Mouse (Mus musculus) hindbrain, postnatal 0 days (tissue): ENCODE results near the gene Ankrd22. TPM values are rescaled to one million over a fixed set of nuclear protein-coding genes. Genes with fewer than 3 reads are reported as not detected.

Experiments
- ATAC-seq: fragments of 200-750 bp; cut with Nextera tagmentation; 2 replicates; pipeline ENCODE4 v1.8.0; 2017; ENCODE audit warnings: mild to moderate bottlenecking, moderate TSS enrichment, moderate library complexity
- DNase-seq: peaks from one replicate; pipeline ENCODE4 v3.0.0-alpha.2; 2015; ENCODE audit warnings: low spot score
- H3K27ac ChIP-seq: fragments of 300-500 bp; sonication (generic); 2 replicates; pipeline ENCODE4 v1.5.1; 2014; ENCODE audit warnings: mild to moderate bottlenecking
- H3K27me3 ChIP-seq: fragments of 300-500 bp; sonication (generic); 2 replicates; pipeline ENCODE4 v1.6.1; 2014; ENCODE audit warnings: low read length, mixed read lengths; ENCODE audit not compliant: insufficient read depth
- H3K36me3 ChIP-seq: fragments of 300-500 bp; sonication (generic); 2 replicates; pipeline ENCODE4 v1.6.1; 2014; ENCODE audit warnings: low read length, mixed read lengths; ENCODE audit not compliant: insufficient read depth
- H3K4me1 ChIP-seq: fragments of 300-500 bp; sonication (generic); 2 replicates; pipeline ENCODE4 v1.6.1; 2014; ENCODE audit warnings: antibody characterized with exemption, low read length, mixed read lengths; ENCODE audit not compliant: insufficient read depth
- H3K4me2 ChIP-seq: fragments of 300-500 bp; sonication (generic); 2 replicates; pipeline ENCODE4 v1.6.1; 2014; ENCODE audit warnings: low read depth, mild to moderate bottlenecking, low read length, moderate library complexity, mixed read lengths
- H3K4me3 ChIP-seq: fragments of 300-500 bp; sonication (generic); 2 replicates; pipeline ENCODE4 v1.5.1; 2014; ENCODE audit warnings: low read length
- H3K9ac ChIP-seq: fragments of 300-500 bp; sonication (generic); replicated peaks from 2 replicates; pipeline ENCODE4 v1.6.1; 2014; ENCODE audit warnings: mild to moderate bottlenecking, low read length, moderate library complexity, mixed read lengths
- H3K9me3 ChIP-seq: fragments of 300-500 bp; sonication (generic); 2 replicates; pipeline ENCODE4 v1.6.1; 2016; ENCODE audit warnings: low read length, mixed read lengths
- CTCF ChIP-seq: IDR thresholded peaks from 2 replicates; pipeline ENCODE4 v1.5.1; 2016; ENCODE audit warnings: antibody characterized with exemption, control low read depth, low read depth
- WGBS: fragments of 180-500 bp; shearing (Covaris S2); extraction: QIAGEN DNeasy Blood & Tissue Kit; methylation state at CpG from one replicate; pipeline ENCODE4 v1.1.7; 2014; 5-methylcytosine and 5-hydroxymethylcytosine counted together
- polyA plus RNA-seq: library from polyadenylated mRNA; unstranded; fragments of >200 nt; fragmentation: Nextera tagmentation; extraction: Ambion mirVana; gene quantifications from 2 replicates; pipeline ENCODE4 v1.2.1, GENCODE M21; 2015
- total RNA-seq: library from RNA; depleted of rRNA; stranded (reverse); fragments of >200 nt; gene quantifications from 2 replicates; pipeline ENCODE4 v1.2.3, GENCODE M21; 2014; rRNA removed

Gene Ankrd22
- total RNA-seq = not detected in 2 replicates
- not detected in 2 replicates for polyA plus RNA-seq

DNA sequence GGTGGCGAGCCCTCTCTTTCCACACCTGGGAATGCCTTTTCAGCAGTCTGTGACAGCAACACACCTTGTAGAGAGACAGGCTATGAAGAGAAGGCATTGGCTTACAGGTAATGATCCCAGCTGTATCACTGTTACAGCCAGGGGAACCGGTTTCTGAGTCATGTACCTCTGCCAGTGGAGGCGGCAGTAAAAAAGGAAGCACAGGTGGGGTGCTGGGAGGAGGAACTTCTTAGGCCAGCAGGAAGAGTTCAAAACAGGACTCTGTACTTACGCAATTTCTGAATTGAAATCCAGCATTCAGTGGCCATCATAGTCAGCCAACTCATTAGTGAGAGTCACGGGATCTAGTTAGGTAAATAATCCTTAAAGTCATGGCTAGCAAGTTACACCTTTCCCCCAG, at the start of gene Ankrd22:
Ankrd22 (minus strand) TSS at position 163 of the 400 bp plus-strand sequence.
- H3K9me3 ChIP-seq = no peaks in the 10 kb centered on the region
- WGBS = 80% methylated on average over 5 of the region's 5 CpGs
- H3K4me3 ChIP-seq = no peak within 1 kb of the TSS
- H3K4me1 ChIP-seq = no peaks in the 10 kb centered on the region
- DNase-seq = no peak
- no peak for ATAC-seq
- H3K9ac ChIP-seq = no peak within 1 kb of the TSS
- H3K36me3 ChIP-seq = no peaks in the 10 kb centered on the region
- no peak within 1 kb of the TSS for H3K4me2 ChIP-seq
- H3K27ac ChIP-seq = no peak within 1 kb of the TSS
- TF ChIP-seq CTCF = no peak
- no peaks in the 10 kb centered on the region for H3K27me3 ChIP-seq

GRCm38 (mm10) chr19:34214136-34214535, 48.3 kb upstream of the Ankrd22 start:
- no peaks in the 10 kb centered on the region for H3K4me1 ChIP-seq
- ATAC-seq = no peak
- no peak overlapping the region for H3K4me2 ChIP-seq
- WGBS = 57% methylated on average over 4 of the region's 4 CpGs
- no peaks in the 10 kb centered on the region for H3K27me3 ChIP-seq
- TF ChIP-seq CTCF = no peak
- H3K4me3 ChIP-seq = no peak overlapping the region
- H3K9me3 ChIP-seq = no peaks in the 10 kb centered on the region
- no peak overlapping the region for H3K9ac ChIP-seq
- no peak overlapping the region for H3K27ac ChIP-seq
- H3K36me3 ChIP-seq = no peaks in the 10 kb centered on the region
- no peak for DNase-seq

DNA sequence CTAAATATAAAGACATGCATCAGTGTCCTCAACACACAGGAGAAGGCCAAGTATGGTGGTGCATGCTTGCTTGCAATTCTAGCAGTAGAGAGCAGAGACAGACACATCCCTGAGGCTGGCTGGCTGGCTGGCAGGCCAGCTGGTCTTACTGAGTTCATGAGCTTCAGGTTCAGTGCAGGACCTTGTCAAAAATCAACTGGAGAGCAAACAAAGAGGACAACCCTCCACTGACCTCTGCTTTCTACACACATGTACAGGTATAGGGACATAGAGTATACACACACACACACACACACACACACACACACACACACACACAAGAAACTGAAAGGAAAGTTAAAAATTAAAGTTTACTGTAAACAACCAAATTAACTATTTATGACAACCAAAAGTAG, 47.4 kb upstream of the Ankrd22 start:
- H3K27ac ChIP-seq = no peak overlapping the region
- DNase-seq (no peak), ATAC-seq (no peak)
- no peak for TF ChIP-seq CTCF
- H3K4me2 ChIP-seq = no peak overlapping the region
- no peaks in the 10 kb centered on the region for H3K4me1 ChIP-seq
- H3K36me3 ChIP-seq = no peaks in the 10 kb centered on the region
- H3K27me3 ChIP-seq = no peaks in the 10 kb centered on the region
- no peak overlapping the region for H3K4me3 ChIP-seq
- no peak overlapping the region for H3K9ac ChIP-seq
- H3K9me3 ChIP-seq = no peaks in the 10 kb centered on the region

- Histone ChIP-seq H3K4me3 (no peak overlapping the region), H3K9me3 (no peaks in the 10 kb centered on the region), H3K27me3 (no peaks in the 10 kb centered on the region), H3K27ac (no peak overlapping the region), H3K4me1 (no peaks in the 10 kb centered on the region), H3K36me3 (no peaks in the 10 kb centered on the region), H3K4me2 (no peak overlapping the region), H3K9ac (no peak overlapping the region)
- no peak for ATAC-seq
- no peak for DNase-seq
- no peak for TF ChIP-seq CTCF
- WGBS = 91% methylated on average over 12 of the region's 12 CpGs
These were observed 46.8 kb upstream of the Ankrd22 start for GRCm38 (mm10) chr19:34212489-34213250.

DNA sequence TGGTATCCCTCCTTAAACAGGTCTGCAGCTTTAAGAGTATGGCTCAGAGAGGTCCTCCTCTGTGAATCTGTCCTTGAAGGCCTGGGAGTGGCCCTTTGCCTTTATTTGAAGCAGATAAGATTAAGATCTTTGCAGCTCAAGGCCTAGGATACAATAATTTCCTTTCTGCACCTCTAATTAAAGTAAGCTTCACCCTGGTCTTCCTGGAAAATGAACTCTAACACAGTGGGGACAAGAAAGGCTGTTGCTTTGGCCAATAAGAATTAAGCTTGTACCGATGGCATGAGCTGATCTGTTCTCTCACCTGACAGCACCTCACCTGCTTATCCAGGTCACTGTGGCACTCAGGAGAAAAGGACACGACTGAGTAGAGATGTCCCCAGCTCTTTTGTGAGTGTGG, 45.0 kb upstream of the Ankrd22 start:
- Histone ChIP-seq H3K4me1 (no peaks in the 10 kb centered on the region), H3K9ac (no peak overlapping the region), H3K9me3 (no peaks in the 10 kb centered on the region), H3K27me3 (no peaks in the 10 kb centered on the region), H3K4me2 (no peak overlapping the region), H3K27ac (no peak overlapping the region), H3K4me3 (no peak overlapping the region), H3K36me3 (no peaks in the 10 kb centered on the region)
- WGBS = 65% methylated on average over 2 of the region's 2 CpGs
- no peak for TF ChIP-seq CTCF
- ATAC-seq = no peak
- DNase-seq = no peak

DNA sequence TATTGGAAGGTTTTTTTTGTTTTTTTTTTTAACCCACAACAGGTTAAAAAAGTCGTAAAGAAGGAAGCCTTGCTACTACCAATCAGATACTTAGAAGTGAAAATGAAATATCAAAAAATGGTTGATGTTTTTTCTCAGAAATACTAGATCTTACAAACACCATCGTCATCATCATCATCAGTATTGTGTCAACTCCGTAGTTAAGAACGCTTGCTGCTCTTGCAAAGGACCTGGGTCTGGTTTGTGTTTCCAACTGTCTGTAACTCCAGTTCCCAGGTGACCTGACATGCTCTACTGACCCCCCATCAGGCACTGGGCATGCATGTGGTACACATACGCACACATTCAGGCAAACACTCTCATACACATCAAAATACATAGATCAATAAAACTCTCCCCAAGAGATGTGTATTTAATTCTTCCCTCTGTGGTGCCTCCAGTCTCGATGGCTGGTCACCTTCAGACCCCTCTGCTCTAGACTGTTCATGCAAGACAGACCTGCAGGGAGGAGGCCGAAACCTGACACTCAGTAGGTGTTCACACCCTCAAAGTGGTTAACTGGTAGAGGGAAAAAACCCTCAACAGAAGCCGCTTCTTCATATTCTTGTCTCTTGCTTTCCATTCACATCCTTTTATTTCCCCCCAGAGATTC, 44.2 kb upstream of the Ankrd22 start:
- no peak for ATAC-seq
- Histone ChIP-seq H3K27ac (no peak overlapping the region), H3K4me1 (no peaks in the 10 kb centered on the region), H3K4me2 (no peak overlapping the region), H3K4me3 (no peak overlapping the region), H3K36me3 (no peaks in the 10 kb centered on the region), H3K27me3 (no peaks in the 10 kb centered on the region), H3K9ac (no peak overlapping the region), H3K9me3 (no peaks in the 10 kb centered on the region)
- WGBS = 85% methylated on average over 8 of the region's 8 CpGs
- TF ChIP-seq CTCF = no peak
- DNase-seq = no peak

DNA sequence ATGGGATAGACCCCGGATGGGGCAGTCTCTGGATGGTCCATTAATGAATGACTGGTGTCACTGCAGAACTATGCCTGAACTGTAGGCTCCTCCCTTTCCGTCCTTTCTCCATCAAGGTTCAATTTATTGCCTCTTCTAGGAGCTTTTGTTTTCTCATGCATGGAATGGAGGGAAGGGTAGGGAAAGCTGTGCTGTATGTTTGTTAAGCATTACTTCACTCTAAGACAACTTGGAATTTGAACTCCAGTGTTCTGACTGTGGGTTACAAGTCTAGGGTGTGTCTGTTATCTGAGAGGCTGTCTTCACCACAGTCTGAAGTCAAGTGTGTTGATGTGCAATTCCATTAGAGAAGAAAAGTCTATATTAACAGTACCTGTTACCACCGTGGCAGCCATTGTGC, 43.2 kb upstream of the Ankrd22 start:
- Histone ChIP-seq H3K9me3 (no peaks in the 10 kb centered on the region), H3K9ac (no peak overlapping the region), H3K36me3 (no peaks in the 10 kb centered on the region), H3K4me2 (no peak overlapping the region), H3K27ac (no peak overlapping the region), H3K27me3 (no peaks in the 10 kb centered on the region), H3K4me3 (no peak overlapping the region), H3K4me1 (no peaks in the 10 kb centered on the region)
- 88% methylated on average over 3 of the region's 3 CpGs for WGBS
- ATAC-seq (no peak), DNase-seq (no peak)
- TF ChIP-seq CTCF = no peak
